Mouse (Mus musculus) cerebellum, adult 2 months (tissue): ENCODE measurements around the gene Hrc.

Experiments
- CTCF ChIP-seq: fragments of 200-500 bp; IDR thresholded peaks from 2 replicates; pipeline ENCODE4 v1.5.1; 2011; ENCODE audit warnings: low read depth, mild to moderate bottlenecking, control low read depth, low read length, moderate library complexity, borderline replicate concordance; ENCODE audit not compliant: insufficient read depth
- POLR2A ChIP-seq: fragments of 200-500 bp; IDR thresholded peaks from 2 replicates; pipeline ENCODE4 v1.6.1; 2011; ENCODE audit warnings: low read length, control low read depth, borderline replicate concordance; ENCODE audit not compliant: insufficient read depth

DNA sequence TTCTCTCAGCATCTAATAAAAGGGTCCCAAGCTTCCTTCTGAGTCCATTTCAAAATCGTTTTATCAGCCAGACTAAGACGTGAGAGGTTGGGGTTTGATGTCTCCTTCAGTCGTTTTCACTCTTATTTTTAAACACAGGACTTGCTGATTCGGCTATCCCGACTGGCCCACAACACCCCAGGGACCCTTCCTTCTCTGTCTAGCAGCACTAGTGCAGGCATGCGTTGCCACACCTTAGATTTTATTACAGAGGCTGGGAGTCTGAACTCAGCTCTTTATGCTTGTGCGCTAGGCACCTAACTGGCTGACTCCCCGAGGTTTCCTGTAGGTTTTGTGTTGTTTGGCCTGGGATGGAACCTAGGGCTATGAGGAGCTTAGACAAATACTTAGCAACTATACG lies 21.6 kb upstream of the Hrc start:
- TF ChIP-seq CTCF (no peak), POLR2A (no peak)
